Mouse (Mus musculus) heart, adult 8-10 months (tissue): ENCODE measurements around the gene Mtor. TPM values are rescaled to one million over a fixed set of nuclear protein-coding genes. Genes with fewer than 3 reads are reported as not detected.

Source experiments
- DNase-seq: peaks from one replicate; pipeline ENCODE4 v3.0.0; 2022; ENCODE audit warnings: low spot score
- total RNA-seq, 4 experiments: library from RNA; stranded (reverse); gene quantifications; 2 replicates each; pipeline ENCODE4 v1.2.4; 2022

The Mtor gene
- total RNA-seq, 4 experiments from 2014 or later: 43.9 to 59.9 (median 52.8) TPM

GRCm38 (mm10) chr4:148441931-148442330 lies 6.5 kb upstream of the Mtor start:
- no peak for DNase-seq

DNA sequence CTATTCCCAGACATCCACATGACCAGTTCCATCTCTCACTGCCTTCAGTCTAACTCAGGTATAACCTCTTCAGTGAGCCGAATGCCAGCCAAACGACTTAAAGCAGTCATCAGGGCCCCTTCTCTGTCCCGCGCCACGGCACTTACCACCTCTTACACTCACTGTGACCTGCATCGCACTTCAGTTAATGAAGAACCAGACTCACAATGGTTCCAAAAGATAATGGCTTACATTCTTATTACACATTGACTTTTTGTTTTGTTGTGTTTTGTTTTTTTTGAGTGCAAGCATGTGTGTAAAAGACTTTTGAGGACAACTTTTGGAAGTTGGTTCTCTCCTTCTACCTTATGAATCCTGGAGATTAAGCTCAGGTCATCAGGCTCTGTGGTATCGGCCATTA lies 5.8 kb upstream of the Mtor start:
- DNase-seq: no peak

GRCm38 (mm10) chr4:148444250-148444967 lies 4.0 kb upstream of the Mtor start, which contains the start of gene Ubiad1:
Ubiad1 (minus strand) TSS chr4:148444771.
- peak; percentile 84 for DNase-seq

- DNase-seq: no peak
Measured at GRCm38 (mm10) chr4:148448853-148449245, 438 bp downstream of the Mtor start.

- DNase-seq: no peak
Measured at GRCm38 (mm10) chr4:148453707-148454106, 5.3 kb downstream of the Mtor start.

- no peak for DNase-seq
Measured at GRCm38 (mm10) chr4:148455477-148456025, 7.1 kb downstream of the Mtor start.

- DNase-seq: no peak
Measured at GRCm38 (mm10) chr4:148460656-148461284, 12.4 kb downstream of the Mtor start.

DNA sequence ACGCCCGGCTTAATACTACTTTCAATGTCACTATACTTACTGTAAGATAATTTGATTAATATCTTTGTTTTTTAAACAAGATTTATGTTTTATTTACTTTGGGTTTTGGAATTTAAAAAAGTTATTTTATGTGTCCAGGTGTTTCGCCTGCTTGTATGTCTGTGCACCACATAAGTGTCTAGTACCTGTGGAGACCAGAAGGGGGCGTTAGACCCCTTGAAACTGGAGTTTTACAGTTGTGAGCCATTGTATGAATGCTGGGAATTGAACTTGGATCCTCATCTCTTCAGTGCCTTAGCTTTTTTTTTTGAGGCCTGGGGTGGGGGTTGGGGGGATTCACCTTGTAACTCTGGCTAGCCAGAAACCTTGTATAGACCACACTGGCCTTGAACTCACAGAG lies 13.4 kb downstream of the Mtor start:
- no peak for DNase-seq

- no peak for DNase-seq
Measured at GRCm38 (mm10) chr4:148462717-148463116, 14.3 kb downstream of the Mtor start.

GRCm38 (mm10) chr4:148463208-148463960 lies 15.0 kb downstream of the Mtor start:
- no peak for DNase-seq

- no peak for DNase-seq
Measured at GRCm38 (mm10) chr4:148464301-148464700, 15.9 kb downstream of the Mtor start.

DNA sequence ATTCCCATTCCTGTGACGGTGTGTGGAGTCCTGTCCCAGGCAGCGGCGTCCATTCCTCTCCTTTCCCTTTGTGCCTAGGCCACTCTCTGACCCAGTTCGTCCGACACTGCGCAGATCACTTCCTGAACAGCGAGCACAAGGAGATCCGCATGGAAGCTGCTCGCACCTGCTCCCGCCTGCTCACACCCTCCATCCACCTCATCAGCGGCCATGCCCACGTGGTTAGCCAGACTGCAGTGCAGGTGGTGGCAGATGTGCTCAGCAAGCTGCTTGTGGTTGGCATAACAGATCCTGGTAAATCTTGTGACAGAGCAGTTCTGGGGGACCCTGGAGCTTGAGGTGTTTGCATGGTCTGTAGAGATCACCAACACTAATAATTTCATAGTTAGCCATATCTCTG lies 16.5 kb downstream of the Mtor start:
- DNase-seq: no peak

DNA sequence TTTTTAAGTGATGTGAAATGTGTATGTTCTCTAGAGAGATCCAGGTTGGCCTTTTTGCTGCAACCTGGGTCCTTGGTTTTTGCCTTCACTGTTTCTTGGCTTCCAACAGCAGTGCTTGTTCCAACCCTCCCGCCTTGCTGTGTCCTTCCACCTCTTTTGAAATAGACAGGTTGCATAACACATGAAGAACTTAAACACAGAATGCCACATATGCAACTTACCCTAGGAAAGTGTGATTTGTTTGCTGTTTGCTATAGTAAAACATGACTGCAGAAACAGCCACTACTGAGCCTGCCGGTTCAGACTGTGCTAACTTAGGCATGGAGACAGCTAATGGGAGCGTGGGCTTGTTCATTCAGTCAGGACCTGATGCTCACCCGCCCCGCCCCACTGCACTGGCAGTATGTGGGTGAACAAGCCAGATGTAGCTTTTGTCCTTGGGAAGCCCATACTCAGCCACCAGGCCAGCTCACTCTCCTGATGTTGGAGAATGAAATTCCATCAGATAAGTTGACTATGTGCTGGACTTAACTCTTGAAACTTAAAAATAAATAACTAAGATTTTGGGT lies 18.2 kb downstream of the Mtor start:
- no peak for DNase-seq

DNA sequence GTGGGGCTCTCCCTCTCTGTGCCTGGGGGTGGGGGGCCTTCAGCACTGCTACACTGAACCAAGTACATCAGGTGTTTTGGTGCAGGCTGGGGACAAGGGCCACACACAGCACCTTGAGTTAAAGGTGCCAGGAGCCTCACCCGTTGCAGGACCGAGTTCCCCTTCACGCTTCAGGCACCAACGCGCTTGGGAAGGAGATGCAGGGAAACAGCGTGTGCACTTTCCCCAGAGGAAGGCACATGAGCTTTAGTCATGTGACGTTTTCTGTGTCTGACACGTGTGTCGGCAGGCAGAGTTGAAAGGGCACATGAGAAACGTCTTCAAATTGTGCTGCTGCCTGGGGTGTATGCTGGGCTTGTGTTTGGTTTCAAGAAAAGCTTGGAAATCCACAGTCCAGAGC lies 20.0 kb downstream of the Mtor start:
- DNase-seq: no peak

GRCm38 (mm10) chr4:148469487-148470252 lies 21.3 kb downstream of the Mtor start:
- DNase-seq: no peak

DNA sequence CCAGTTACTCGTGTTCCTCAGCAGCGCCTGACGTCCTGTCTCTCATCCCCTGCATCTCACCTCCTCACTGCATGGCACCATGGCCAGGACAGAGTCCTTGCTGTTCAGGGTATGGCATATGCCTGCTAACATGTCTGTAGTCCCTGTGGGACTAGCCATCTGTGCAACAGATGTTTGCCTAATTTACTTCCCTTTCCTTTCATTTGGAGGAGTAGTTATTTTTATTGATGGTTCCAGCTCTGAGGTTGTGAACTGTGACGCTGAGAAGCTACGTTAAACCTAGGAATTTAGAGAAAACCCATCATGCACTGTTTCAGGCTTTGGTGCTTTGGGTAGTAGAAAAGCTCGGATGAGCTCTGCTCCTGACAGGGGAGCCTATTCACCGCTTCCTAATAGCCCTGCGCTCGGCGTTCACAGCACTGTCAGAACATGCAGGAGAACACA lies 23.0 kb downstream of the Mtor start:
- no peak for DNase-seq

DNA sequence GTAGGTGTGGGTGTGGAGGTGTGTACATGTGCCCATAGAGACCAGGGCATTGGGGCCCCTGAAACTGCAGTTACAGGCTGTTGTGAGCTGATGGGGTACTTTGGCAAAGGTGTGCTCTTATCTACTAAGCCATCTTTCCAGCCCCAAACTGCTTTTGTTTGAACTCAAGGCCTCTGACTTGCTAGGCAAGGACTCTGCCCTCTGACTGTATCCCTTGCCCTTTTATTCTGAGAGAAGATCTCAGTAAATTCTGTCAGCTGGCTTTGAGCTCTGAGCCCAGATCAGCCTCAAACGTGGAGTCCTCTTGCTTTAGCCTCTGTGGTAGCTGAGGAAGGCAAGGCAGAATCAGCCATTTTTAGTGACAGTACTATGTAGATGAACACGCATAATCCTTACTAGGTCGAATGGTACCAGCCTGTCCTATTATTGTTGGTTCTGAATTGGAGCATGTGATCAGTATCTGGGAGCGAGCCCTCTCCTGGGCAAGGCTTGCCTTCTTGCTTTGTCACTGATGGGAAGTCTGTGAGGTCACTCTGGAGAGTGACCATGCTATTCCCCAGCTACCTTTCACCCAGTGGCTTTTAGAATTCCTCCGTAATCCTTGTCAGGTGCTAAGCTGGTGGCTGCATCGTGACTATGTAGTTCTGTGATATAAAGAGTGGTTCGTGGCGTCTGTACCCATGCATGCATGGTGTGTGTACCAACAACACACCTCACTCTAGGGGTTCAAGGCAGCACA lies 24.2 kb downstream of the Mtor start:
- no peak for DNase-seq

DNA sequence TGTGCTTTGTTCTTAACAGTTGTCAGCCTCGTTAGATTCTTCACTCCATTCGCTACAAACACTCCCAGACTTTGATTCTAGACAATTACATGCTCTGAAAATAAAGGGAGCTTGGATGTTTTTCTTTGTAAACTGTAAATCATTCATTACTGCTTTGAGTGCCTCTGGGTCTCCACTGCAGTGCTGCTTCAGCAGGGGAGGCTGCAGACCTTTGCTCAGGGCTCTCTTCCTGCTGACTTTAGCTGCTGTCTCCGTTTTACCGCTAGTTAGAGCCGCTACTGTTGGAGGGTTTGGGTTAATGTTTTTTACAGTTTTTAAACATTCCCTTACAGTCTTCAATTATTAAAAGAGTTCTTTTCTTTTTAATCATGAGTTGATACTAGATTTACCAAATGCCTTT lies 25.1 kb downstream of the Mtor start:
- no peak for DNase-seq

DNA sequence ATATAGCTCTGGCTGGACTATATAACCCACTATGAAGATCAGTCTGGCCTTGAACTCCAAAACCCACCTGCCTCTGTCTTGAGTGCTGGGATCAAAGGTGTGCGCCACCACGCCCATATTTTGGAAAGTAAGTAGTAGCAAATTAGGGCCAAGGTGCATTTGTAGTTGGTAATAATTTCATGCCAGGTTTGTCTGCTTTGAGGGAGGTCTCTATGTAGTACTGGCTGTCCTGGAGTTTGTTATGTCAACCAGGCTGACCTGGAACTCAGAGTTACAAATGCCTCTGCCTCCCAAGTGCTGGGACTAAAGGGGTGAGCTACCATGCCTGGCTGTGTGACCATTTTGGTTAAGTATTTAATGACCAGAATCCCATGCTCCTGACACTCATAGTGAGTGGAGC lies 31.8 kb downstream of the Mtor start:
- DNase-seq: no peak

GRCm38 (mm10) chr4:148481557-148482168 lies 33.3 kb downstream of the Mtor start:
- DNase-seq: no peak
